Mouse (Mus musculus) Patski (cell line): ENCODE measurements around the gene Sync. TPM values are rescaled to one million over a fixed set of nuclear protein-coding genes. Genes with fewer than 3 reads are reported as not detected.

Experiments
- ATAC-seq: fragments of 100-300 bp; one replicate; pipeline ENCODE4 v1.8.0; 2021
- CTCF ChIA-PET: fragments of 350-600 bp; sonication (Branson Sonifier 250); formaldehyde crosslinking; loops from one replicate; lab custom pipeline; 2022; ENCODE audit warnings: inconsistent platforms; lab: Charles Lee
- POLR2A ChIA-PET: fragments of 350-600 bp; sonication (Branson Sonifier 250); formaldehyde crosslinking; loops from one replicate; lab custom pipeline; 2022; ENCODE audit warnings: antibody characterized with exemption, inconsistent platforms; lab: Charles Lee
- DNase-seq: peaks from one replicate; pipeline ENCODE4 v3.0.0-alpha.2; 2011; ENCODE audit warnings: low read depth, low spot score
- H3K27me3 ChIP-seq: fragments of 371-371 bp; one replicate; pipeline ENCODE4 v1.5.1; 2021
- CTCF ChIP-seq: fragments of 100-300 bp; IDR thresholded peaks from one replicate; pipeline ENCODE4 v1.5.1; 2021
- in situ Hi-C: fragments of 300-500 bp; cut with MboI; formaldehyde crosslinking; loops from 3 replicates; pipeline ENCODE4 v1.11.1; 2018; ENCODE audit warnings: low pct_unique_long_range_greater_than_20kb, mixed read lengths
- polyA plus RNA-seq: library from polyadenylated mRNA; unstranded; gene quantifications from one replicate; pipeline ENCODE4 v1.2.3, GENCODE M21; 2021

Gene Sync
- polyA plus RNA-seq, 1 experiment from 2014 or later = 4.9 TPM

GRCm38 (mm10) chr4:129283226-129283625, 4.2 kb upstream of the Sync start:
- H3K27me3 ChIP-seq = no peaks in the 10 kb centered on the region
- POLR2A ChIA-PET = no interaction called here

GRCm38 (mm10) chr4:129284685-129285084, 2.7 kb upstream of the Sync start:
- in situ Hi-C loops = no loop called here
- TF ChIP-seq CTCF = no peak
- POLR2A ChIA-PET = no interaction called here
- CTCF ChIA-PET = no interaction called here
- H3K27me3 ChIP-seq = no peaks in the 10 kb centered on the region
- no peak for ATAC-seq
- DNase-seq = no peak

More at GRCm38 (mm10) chr4:129283226-129283625, 4.2 kb upstream of the Sync start:
- TF ChIP-seq CTCF = no peak
- CTCF ChIA-PET = no interaction called here
- DNase-seq (no peak), ATAC-seq (no peak)
- in situ Hi-C loops = no loop called here

GRCm38 (mm10) chr4:129286001-129286682, 1.3 kb upstream of the Sync start:
- in situ Hi-C loops = no loop called here

GRCm38 (mm10) chr4:129286683-129287471, 540 bp upstream of the Sync start:
- no peak for TF ChIP-seq CTCF
- in situ Hi-C loops = no loop called here
- ChIA-PET CTCF (interaction anchor here (1.1 kb wide), 1 partner anchor 46 kb away, joined by 3 read pairs; no protein-coding TSS in a partner anchor), POLR2A (interaction anchor here (0.6 kb wide), 1 partner anchor 18 kb away, joined by 3 read pairs; no protein-coding TSS in a partner anchor)
- ATAC-seq (peak; percentile 65), DNase-seq (no peak)
- no peaks in the 10 kb centered on the region for H3K27me3 ChIP-seq

More at GRCm38 (mm10) chr4:129286001-129286682, 1.3 kb upstream of the Sync start:
- H3K27me3 ChIP-seq = no peaks in the 10 kb centered on the region
- POLR2A ChIA-PET = interaction anchor here (0.6 kb wide), 2 partner anchors 18 to 102 kb away, joined by 3 read pairs; no protein-coding TSS in a partner anchor
- CTCF ChIA-PET = interaction anchor here (1.1 kb wide), 1 partner anchor 47 kb away, joined by 3 read pairs; no protein-coding TSS in a partner anchor
- no peak for TF ChIP-seq CTCF
- ATAC-seq (no peak), DNase-seq (no peak)

GRCm38 (mm10) chr4:129288067-129288466, 650 bp downstream of the Sync start:
- ATAC-seq (no peak), DNase-seq (no peak)
- ChIA-PET POLR2A (interaction anchor here (0.6 kb wide), 2 partner anchors 10 to 321 kb away, joined by 3 to 5 read pairs; no protein-coding TSS in a partner anchor), CTCF (no interaction called here)
- in situ Hi-C loops = no loop called here
- no peaks in the 10 kb centered on the region for H3K27me3 ChIP-seq
- no peak for TF ChIP-seq CTCF

GRCm38 (mm10) chr4:129289671-129290070, 2.3 kb downstream of the Sync start:
- ChIA-PET CTCF (no interaction called here), POLR2A (no interaction called here)
- DNase-seq (no peak), ATAC-seq (no peak)
- in situ Hi-C loops = no loop called here
- no peaks in the 10 kb centered on the region for H3K27me3 ChIP-seq
- TF ChIP-seq CTCF = no peak

GRCm38 (mm10) chr4:129292831-129293230, 5.4 kb downstream of the Sync start:
- ChIA-PET POLR2A (no interaction called here), CTCF (no interaction called here)
- no peak for TF ChIP-seq CTCF
- DNase-seq = no peak
- no peak for ATAC-seq
- in situ Hi-C loops = no loop called here
- H3K27me3 ChIP-seq = no peaks in the 10 kb centered on the region

- no peaks in the 10 kb centered on the region for H3K27me3 ChIP-seq
- ChIA-PET POLR2A (no interaction called here), CTCF (no interaction called here)
- in situ Hi-C loops = no loop called here
- TF ChIP-seq CTCF = no peak
- DNase-seq (no peak), ATAC-seq (no peak)
Measured at GRCm38 (mm10) chr4:129293702-129294101, 6.3 kb downstream of the Sync start.

- no peaks in the 10 kb centered on the region for H3K27me3 ChIP-seq
- in situ Hi-C loops = no loop called here
- DNase-seq = no peak
- CTCF ChIA-PET = interaction anchor here (0.9 kb wide), 1 partner anchor 50 kb away, joined by 3 read pairs; no protein-coding TSS in a partner anchor
- POLR2A ChIA-PET = no interaction called here
- ATAC-seq = no peak
- no peak for TF ChIP-seq CTCF
Measured at GRCm38 (mm10) chr4:129295188-129295587, 7.8 kb downstream of the Sync start.

- TF ChIP-seq CTCF = no peak
- CTCF ChIA-PET = interaction anchor here (0.9 kb wide), 1 partner anchor 49 kb away, joined by 3 read pairs; no protein-coding TSS in a partner anchor
- ATAC-seq (no peak), DNase-seq (no peak)
- in situ Hi-C loops = no loop called here
- H3K27me3 ChIP-seq = no peaks in the 10 kb centered on the region
- POLR2A ChIA-PET = no interaction called here
Measured at GRCm38 (mm10) chr4:129296066-129296465, 8.6 kb downstream of the Sync start.
